Mouse (Mus musculus) heart, postnatal 0 days (tissue): ENCODE measurements at regions not wholly inside any gene's neighbourhood (a gene's known extent, or its start where the extent isn't known, plus 50 kb on each side); places are given as distances from the start of the nearest gene placed in this dataset.

Experiments
- ATAC-seq: fragments of 200-750 bp; cut with Nextera tagmentation; 2 replicates; pipeline ENCODE4 v1.8.0; 2017; ENCODE audit warnings: low read depth, moderate number of reproducible peaks, moderate library complexity; ENCODE audit not compliant: insufficient read depth
- DNase-seq: peaks from one replicate; pipeline ENCODE4 v3.0.0-alpha.2; 2016; ENCODE audit warnings: low spot score
- H3K27ac ChIP-seq: fragments of 300-500 bp; sonication (generic); 2 replicates; pipeline ENCODE4 v1.5.1; 2014; ENCODE audit warnings: low read depth, mild to moderate bottlenecking
- H3K27me3 ChIP-seq: fragments of 300-500 bp; sonication (generic); 2 replicates; pipeline ENCODE4 v1.6.1; 2014; ENCODE audit warnings: low read length, mixed read lengths; ENCODE audit not compliant: control insufficient read depth, insufficient read depth
- H3K36me3 ChIP-seq: fragments of 300-500 bp; sonication (generic); replicated peaks from 2 replicates; pipeline ENCODE4 v1.6.1; 2014; ENCODE audit warnings: low read length, mixed read lengths; ENCODE audit not compliant: control insufficient read depth, insufficient read depth
- H3K4me1 ChIP-seq: fragments of 300-500 bp; sonication (generic); 2 replicates; pipeline ENCODE4 v1.6.1; 2014; ENCODE audit warnings: antibody characterized with exemption; ENCODE audit not compliant: control insufficient read depth, insufficient read depth
- H3K4me2 ChIP-seq: fragments of 300-500 bp; sonication (generic); 2 replicates; pipeline ENCODE4 v1.6.1; 2014; ENCODE audit warnings: low read depth, mild to moderate bottlenecking, low read length, moderate library complexity
- H3K4me3 ChIP-seq: fragments of 300-500 bp; sonication (generic); 2 replicates; pipeline ENCODE4 v1.5.1; 2014; ENCODE audit warnings: low read depth, low read length
- H3K9ac ChIP-seq: fragments of 300-500 bp; sonication (generic); replicated peaks from 2 replicates; pipeline ENCODE4 v1.6.1; 2014; ENCODE audit warnings: low read depth, low read length, mixed read lengths
- H3K9me3 ChIP-seq: fragments of 300-500 bp; sonication (generic); replicated peaks from 2 replicates; pipeline ENCODE4 v1.6.1; 2016; ENCODE audit warnings: low read length; ENCODE audit not compliant: control insufficient read depth
- CTCF ChIP-seq: IDR thresholded peaks from 2 replicates; pipeline ENCODE4 v1.5.1; 2016; ENCODE audit warnings: antibody characterized with exemption, control low read depth, low read depth
- EP300 ChIP-seq: IDR thresholded peaks from 2 replicates; pipeline ENCODE4 v1.6.1; 2016; ENCODE audit warnings: antibody characterized with exemption, low read depth
- WGBS: fragments of 180-500 bp; shearing (Covaris S2); extraction: QIAGEN DNeasy Blood & Tissue Kit; methylation state at CpG from one replicate; pipeline ENCODE4 v1.1.7; 2014; 5-methylcytosine and 5-hydroxymethylcytosine counted together

DNA sequence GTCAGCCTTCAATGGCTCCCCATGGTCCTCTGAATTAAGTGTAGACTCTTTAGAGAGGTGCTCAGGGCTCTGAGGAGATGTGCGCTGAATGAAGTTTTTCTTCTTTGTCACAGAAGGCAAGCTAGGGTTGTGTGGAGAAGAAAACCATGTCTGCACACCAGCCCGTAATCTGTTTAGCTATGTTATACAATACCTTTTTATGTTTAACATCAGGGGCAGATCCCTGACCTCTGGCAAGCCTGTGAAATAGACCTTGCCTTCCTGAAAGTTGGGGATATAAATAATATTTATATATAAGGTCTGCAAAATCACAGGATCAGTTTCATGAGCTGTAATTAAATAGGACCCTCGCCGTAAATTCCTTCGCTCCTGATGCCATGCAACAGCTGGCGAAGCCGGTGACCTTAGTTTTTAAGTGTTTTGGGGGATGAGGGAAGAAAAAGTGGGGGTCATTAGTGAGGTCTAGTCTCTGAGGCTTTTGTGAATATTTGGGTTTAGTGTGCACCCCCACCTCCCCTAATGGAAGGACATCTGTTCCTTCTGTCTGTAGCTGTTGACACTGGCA is 119.7 kb downstream of the Mtx2 start:
- Histone ChIP-seq H3K4me3 (no peak overlapping the region), H3K9ac (no peak overlapping the region), H3K4me1 (no peaks in the 10 kb centered on the region), H3K4me2 (no peak overlapping the region), H3K27me3 (no peaks in the 10 kb centered on the region), H3K36me3 (no peaks in the 10 kb centered on the region), H3K9me3 (no peaks in the 10 kb centered on the region), H3K27ac (no peak overlapping the region)
- ATAC-seq = no peak
- 90% methylated on average over 7 of the region's 7 CpGs for WGBS
- DNase-seq = no peak
- no peak for TF ChIP-seq CTCF
- no peak for TF ChIP-seq EP300

GRCm38 (mm10) chr2:74951401-74952260 is 126.0 kb downstream of the Mtx2 start:
- no peaks in the 10 kb centered on the region for H3K9me3 ChIP-seq
- WGBS = 76% methylated on average over 12 of the region's 12 CpGs

DNA sequence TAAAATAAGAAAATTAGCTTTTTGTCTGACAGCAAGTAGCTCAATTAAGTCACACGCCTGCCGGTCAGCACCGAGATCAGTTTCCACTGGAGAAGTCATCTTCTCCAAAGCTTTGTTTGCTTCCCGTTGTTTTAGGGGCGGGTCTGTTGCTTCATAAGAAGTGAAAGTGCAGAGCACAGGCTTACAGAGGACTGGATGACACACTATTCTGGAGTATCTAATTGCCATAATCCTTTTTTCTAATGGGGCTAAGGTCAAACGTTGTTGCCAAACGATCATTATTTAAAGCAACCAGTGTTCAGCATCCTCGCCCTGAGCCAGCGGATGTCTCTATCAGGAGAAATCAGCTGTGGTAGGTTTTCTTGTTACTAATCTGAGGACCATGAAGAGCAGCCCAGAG is 128.5 kb downstream of the Mtx2 start:
- Histone ChIP-seq H3K36me3 (no peaks in the 10 kb centered on the region), H3K4me3 (no peak overlapping the region), H3K27ac (no peak overlapping the region), H3K4me2 (no peak overlapping the region), H3K9me3 (no peaks in the 10 kb centered on the region), H3K27me3 (no peaks in the 10 kb centered on the region), H3K9ac (no peak overlapping the region), H3K4me1 (no peaks in the 10 kb centered on the region)
- DNase-seq = no peak
- ATAC-seq = no peak
- TF ChIP-seq CTCF (no peak), EP300 (no peak)
- 77% methylated on average over 9 of the region's 9 CpGs for WGBS

More at GRCm38 (mm10) chr2:74951401-74952260, 126.0 kb downstream of the Mtx2 start:
- Histone ChIP-seq H3K36me3 (no peaks in the 10 kb centered on the region), H3K4me3 (no peak overlapping the region), H3K27ac (no peak overlapping the region), H3K4me1 (no peaks in the 10 kb centered on the region), H3K27me3 (no peaks in the 10 kb centered on the region), H3K9ac (no peak overlapping the region), H3K4me2 (no peak overlapping the region)
- ATAC-seq (no peak), DNase-seq (no peak)
- TF ChIP-seq EP300 (no peak), CTCF (no peak)

DNA sequence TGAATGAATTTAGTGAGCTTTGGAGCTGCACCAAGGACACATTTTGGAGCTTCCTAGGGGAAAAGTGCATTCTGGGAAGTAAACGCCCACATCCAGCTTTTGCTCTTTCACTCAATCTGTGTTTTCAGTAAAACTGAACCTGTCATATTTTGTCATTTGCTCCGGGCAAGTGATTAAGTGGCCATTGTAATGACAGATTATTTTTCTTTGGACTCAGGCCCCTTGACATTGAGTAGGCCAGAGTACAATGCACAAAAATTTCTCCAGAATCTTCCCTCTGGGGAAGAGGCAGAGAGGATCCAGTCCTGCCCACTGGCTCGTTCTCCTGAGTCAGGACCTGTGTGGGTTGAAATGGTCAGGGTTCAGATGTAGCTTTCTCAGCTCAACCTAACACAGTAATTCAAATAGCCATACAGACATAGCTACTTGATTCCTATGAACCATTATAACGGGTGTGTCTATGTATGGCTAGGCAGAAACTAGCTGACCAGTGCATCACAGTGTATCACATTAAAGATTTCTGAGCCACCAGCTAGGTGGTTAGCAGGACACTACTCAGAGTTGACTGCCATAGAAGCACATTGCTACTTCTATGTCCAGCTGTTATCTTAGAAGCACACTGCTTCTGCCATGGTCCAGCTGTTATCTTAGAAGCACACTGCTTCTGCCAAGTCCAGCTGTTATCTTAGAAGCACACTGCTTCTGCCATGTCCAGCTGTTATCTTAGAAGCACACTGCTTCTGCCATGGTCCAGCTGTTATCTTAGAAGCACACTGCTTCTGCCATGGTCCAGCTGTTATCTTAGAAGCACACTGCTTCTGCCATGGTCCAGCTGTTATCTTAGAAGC is 129.9 kb downstream of the Mtx2 start:
- H3K27me3 ChIP-seq = no peaks in the 10 kb centered on the region
- H3K4me3 ChIP-seq = no peak overlapping the region
- no peak overlapping the region for H3K4me2 ChIP-seq
- TF ChIP-seq EP300 = no peak
- ATAC-seq = no peak
- DNase-seq = no peak
- no peaks in the 10 kb centered on the region for H3K36me3 ChIP-seq
- no peaks in the 10 kb centered on the region for H3K4me1 ChIP-seq
- WGBS = 79% methylated on average over 4 of the region's 4 CpGs
- no peak overlapping the region for H3K27ac ChIP-seq
- no peaks in the 10 kb centered on the region for H3K9me3 ChIP-seq
- no peak overlapping the region for H3K9ac ChIP-seq

DNA sequence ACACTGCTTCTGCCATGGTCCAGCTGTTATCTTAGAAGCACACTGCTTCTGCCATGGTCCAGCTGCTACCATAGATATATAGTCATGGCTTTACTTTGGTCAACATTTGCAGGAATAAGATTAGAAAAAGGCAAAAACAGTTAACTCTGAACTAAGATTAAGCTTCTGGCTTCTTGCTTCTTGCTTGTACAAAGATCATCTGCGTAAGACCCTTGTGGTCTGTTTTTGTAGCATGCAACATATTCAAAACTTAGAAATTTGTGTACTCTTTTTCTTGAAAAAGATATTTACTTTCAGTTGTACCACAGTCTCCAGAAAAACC is 130.5 kb downstream of the Mtx2 start:
- Histone ChIP-seq H3K9me3 (no peaks in the 10 kb centered on the region), H3K4me1 (no peaks in the 10 kb centered on the region), H3K4me2 (no peak overlapping the region), H3K27ac (no peak overlapping the region), H3K9ac (no peak overlapping the region), H3K27me3 (no peaks in the 10 kb centered on the region), H3K4me3 (no peak overlapping the region), H3K36me3 (no peaks in the 10 kb centered on the region)
- no peak for TF ChIP-seq EP300
- TF ChIP-seq CTCF = no peak
- 94% methylated on average over 1 of the region's 1 CpGs for WGBS
- no peak for ATAC-seq
- DNase-seq = no peak
